In genomic region chr1:164459127-164459905, GRCm38 (mm10) we compare ENCODE assay signal across 8 mouse cellular contexts. TPM values are rescaled to one million over a fixed set of nuclear protein-coding genes. Genes with fewer than 3 reads are reported as not detected.
DNase-seq lines count a peak whose midpoint lies in the region; ATAC-seq and TF ChIP-seq lines count a peak whose summit lies in the region.

No protein-coding gene starts in this region.

- H3K36me3 ChIP-seq in spleen, adult 2 months (ENCODE audit: control insufficient read depth, insufficient read depth, low read length): no peaks in the 10 kb centered on the region
- H3K36me3 ChIP-seq in limb, embryonic 13.5 days: no peaks in the 10 kb centered on the region
- no peaks in the 10 kb centered on the region for H3K36me3 ChIP-seq in stomach, embryonic 15.5 days

- TF ChIP-seq CTCF in spleen, adult 2 months (IDR thresholded peaks at IDR 0.05; ENCODE audit: extremely low read depth, insufficient read depth, insufficient read length, insufficient replicate concordance): no peak

- DNase-seq in adrenal gland, postnatal 36 days: peak; percentile 8 to 32
- no peak for DNase-seq in adrenal gland, postnatal 10 days
- DNase-seq in spleen, adult 2 months (ENCODE audit: low read depth in 1 of 2, low spot score in 2 of 2): no peak
- DNase-seq in spleen, postnatal 10 days (ENCODE audit: low spot score in 2 of 2): no peak
- no peak for DNase-seq in spleen, postnatal 14 days (ENCODE audit: low spot score in 2 of 2)
- no peak for DNase-seq in adrenal gland, postnatal 4 days (ENCODE audit: low spot score in 2 of 2)

- H3K27me3 ChIP-seq in spleen, adult 2 months (ENCODE audit: control insufficient read depth, insufficient read depth, low read length): no peaks in the 10 kb centered on the region
- H3K27me3 ChIP-seq in limb, embryonic 13.5 days: peaks cover 71% of the 10 kb centered on the region
- H3K27me3 ChIP-seq in stomach, embryonic 15.5 days (replicated peaks): peaks cover 10% of the 10 kb centered on the region

- H3K9me3 ChIP-seq in limb, embryonic 13.5 days: no peaks in the 10 kb centered on the region
- no peaks in the 10 kb centered on the region for H3K9me3 ChIP-seq in stomach, embryonic 15.5 days

- H3K4me3 ChIP-seq in spleen, adult 2 months (ENCODE audit: extremely low read depth, insufficient read depth, insufficient read length): 0 out of 2 replicates have a peak overlapping the region, but pooled peaks have one; percentile 92
- H3K4me3 ChIP-seq in limb, embryonic 13.5 days: no peak overlapping the region
- H3K4me3 ChIP-seq in stomach, embryonic 15.5 days (replicated peaks): peak overlapping the region; percentile 68

- no peak for TF ChIP-seq POLR2A in spleen, adult 2 months (IDR thresholded peaks at IDR 0.05; ENCODE audit: low read depth, low read length)

- WGBS in spleen, adult 2 months: 40% methylated on average over 12 of the region's 12 CpGs
- WGBS in limb, embryonic 13.5 days: 55% methylated on average over 12 of the region's 12 CpGs
- WGBS in stomach, embryonic 15.5 days: 44% methylated on average over 12 of the region's 12 CpGs

- peak overlapping the region; percentile 88; the same call in 1 of the 2 replicates for H3K4me2 ChIP-seq in limb, embryonic 13.5 days (replicated peaks)
- H3K4me2 ChIP-seq in stomach, embryonic 15.5 days: peak overlapping the region; percentile 68

- H3K27ac ChIP-seq in spleen, adult 2 months (ENCODE audit: insufficient read depth, low read length): no peak overlapping the region
- no peak overlapping the region for H3K27ac ChIP-seq in limb, embryonic 13.5 days
- peak overlapping the region; percentile 83 for H3K27ac ChIP-seq in stomach, embryonic 15.5 days

- H3K9ac ChIP-seq in limb, embryonic 13.5 days: no peak overlapping the region
- H3K9ac ChIP-seq in stomach, embryonic 15.5 days: no peak overlapping the region

- H3K4me1 ChIP-seq in spleen, adult 2 months (ENCODE audit: control insufficient read depth, insufficient read depth, insufficient read length): peaks cover 15% of the 10 kb centered on the region; the same call in 1 of the 2 replicates
- H3K4me1 ChIP-seq in limb, embryonic 13.5 days: peaks cover 31% of the 10 kb centered on the region
- H3K4me1 ChIP-seq in stomach, embryonic 15.5 days: peaks cover 14% of the 10 kb centered on the region

- no peak for ATAC-seq in limb, embryonic 13.5 days (ENCODE audit: low FRiP score, low read depth)
- no peak for ATAC-seq in stomach, embryonic 15.5 days (ENCODE audit: insufficient read depth, low FRiP score, low read depth)

RNA-seq across cellular contexts. Expression of gene Atp1b1, which starts 1.2 kb away (rescaled TPM):
- 10 to 100 TPM; 47.1 to 67.0 TPM for total RNA-seq in adrenal gland, postnatal 36 days (2021)
- 100 to 1,000 TPM in 1 of 2 experiments, 10 to 100 TPM in 1; 88.2 to 115 TPM for total RNA-seq in adrenal gland, postnatal 10 days (2021)
- 11.2 and 12.1 TPM in 2 replicates for polyA plus RNA-seq in spleen, adult 2 months (2012; rRNA removed)
- polyA plus RNA-seq in limb, embryonic 13.5 days (2015; fragmentation: Nextera tagmentation; extraction: Ambion mirVana): 7.8 and 8.2 TPM in 2 replicates
- 143 and 162 TPM in 2 replicates for polyA plus RNA-seq in stomach, embryonic 15.5 days (2015; fragmentation: Nextera tagmentation; extraction: Ambion mirVana)
- total RNA-seq in adrenal gland, postnatal 4 days (2021): 100 to 1,000 TPM; 101 to 236 TPM

Comparison
In these comparisons a context has a peak if more than half of its experiments do, and no peak if none do; other contexts are left out.
1. DNase-seq: peak in adrenal gland, postnatal 36 days (2 of 2); none in adrenal gland, postnatal 10 days (single experiment), spleen, adult 2 months (0 of 2), spleen, postnatal 10 days (0 of 2), spleen, postnatal 14 days (0 of 2) and adrenal gland, postnatal 4 days (0 of 2).